Mouse (Mus musculus) liver, embryonic 11.5 days (tissue): Measurements from ENCODE around the gene Zfp94. TPM values are rescaled to one million over a fixed set of nuclear protein-coding genes. Genes with fewer than 3 reads are reported as not detected.
A peak's percentile ranks its signal among the peaks of the same experiment; 100 is the strongest.

ENCODE experiments used
- ATAC-seq: fragments of 200-750 bp; cut with Nextera tagmentation; replicated peaks from 2 replicates; pipeline ENCODE4 v1.8.0; 2017; ENCODE audit warnings: moderate number of reproducible peaks, mild to moderate bottlenecking, moderate TSS enrichment, moderate library complexity; ENCODE audit not compliant: low FRiP score
- DNase-seq: peaks from one replicate; pipeline ENCODE4 v3.0.0-alpha.2; 2017; ENCODE audit warnings: low spot score
- H3K27ac ChIP-seq: fragments of 300-500 bp; sonication (generic); 2 replicates; pipeline ENCODE4 v1.5.1; 2014; ENCODE audit warnings: mild to moderate bottlenecking, low read depth, low read length, control low read depth
- H3K27me3 ChIP-seq: fragments of 300-500 bp; sonication (generic); replicated peaks from 2 replicates; pipeline ENCODE4 v1.6.1; 2014; ENCODE audit warnings: low read length, mixed read lengths; ENCODE audit not compliant: control insufficient read depth, insufficient read depth
- H3K36me3 ChIP-seq: fragments of 300-500 bp; sonication (generic); 2 replicates; pipeline ENCODE4 v1.6.1; 2014; ENCODE audit warnings: mild to moderate bottlenecking, low read length, moderate library complexity, mixed read lengths; ENCODE audit not compliant: control insufficient read depth, insufficient read depth
- H3K4me1 ChIP-seq: fragments of 300-500 bp; sonication (generic); replicated peaks from 2 replicates; pipeline ENCODE4 v1.6.1; 2014; ENCODE audit warnings: low read length, mixed read lengths; ENCODE audit not compliant: control insufficient read depth, insufficient read depth
- H3K4me2 ChIP-seq: fragments of 300-500 bp; sonication (generic); 2 replicates; pipeline ENCODE4 v1.6.1; 2014; ENCODE audit warnings: mild to moderate bottlenecking, control low read depth, moderate library complexity
- H3K4me3 ChIP-seq: fragments of 300-500 bp; sonication (generic); 2 replicates; pipeline ENCODE4 v1.5.1; 2014; ENCODE audit warnings: low read depth, low read length, control low read depth
- H3K9ac ChIP-seq: fragments of 300-500 bp; sonication (generic); 2 replicates; pipeline ENCODE4 v1.6.1; 2014; ENCODE audit warnings: low read depth, low read length, control low read depth
- H3K9me3 ChIP-seq: fragments of 300-500 bp; sonication (generic); 2 replicates; pipeline ENCODE4 v1.6.1; 2016; ENCODE audit warnings: low read length, inconsistent platforms, mixed read lengths; ENCODE audit not compliant: control insufficient read depth
- WGBS: fragments of 180-500 bp; shearing (Covaris S2); extraction: QIAGEN DNeasy Blood & Tissue Kit; methylation state at CpG from one replicate; pipeline ENCODE4 v1.1.7; 2014; 5-methylcytosine and 5-hydroxymethylcytosine counted together
- polyA plus RNA-seq: library from polyadenylated mRNA; unstranded; fragments of >200 nt; fragmentation: Nextera tagmentation; extraction: Ambion mirVana; gene quantifications from 2 replicates; pipeline ENCODE4 v1.2.1, GENCODE M21; 2014

Gene Zfp94
- polyA plus RNA-seq, 1 experiment from 2014 or later = 5.6 TPM

GRCm38 (mm10) chr7:24355646-24356045, 39.2 kb upstream of the Zfp94 start:
- Histone ChIP-seq H3K36me3 (no peaks in the 10 kb centered on the region), H3K4me3 (no peak overlapping the region)
- ATAC-seq = no peak

DNA sequence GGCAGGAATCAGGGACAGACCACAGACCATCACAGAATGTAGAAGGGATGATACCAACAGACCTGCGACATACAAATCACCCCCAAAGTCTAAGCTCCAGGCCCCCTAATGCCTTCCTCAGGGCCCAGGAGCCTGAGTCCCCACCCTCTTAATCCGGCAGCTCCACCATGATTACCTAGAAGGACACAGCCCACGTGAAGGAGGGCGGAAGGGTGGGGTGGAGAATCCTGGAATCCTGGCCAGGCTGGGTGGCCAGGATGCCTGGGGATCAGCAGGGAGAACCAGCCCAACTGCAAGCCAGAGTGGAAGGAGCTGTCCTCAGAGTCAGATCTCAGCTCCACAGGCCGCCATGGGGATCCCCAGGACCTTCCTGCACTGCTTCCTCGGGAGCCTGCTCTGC, 32.4 kb upstream of the Zfp94 start, which contains the start of gene Lypd5:
Gene Lypd5 (plus strand): TSS at position 301 of the 400 bp plus-strand sequence.
- Histone ChIP-seq H3K9me3 (no peaks in the 10 kb centered on the region), H3K27ac (no peak within 1 kb of the TSS), H3K4me3 (no peak within 1 kb of the TSS), H3K9ac (no peak within 1 kb of the TSS), H3K27me3 (peaks cover 5% of the 10 kb centered on the region; the same call in 1 of the 2 replicates), H3K4me2 (no peak within 1 kb of the TSS), H3K4me1 (no peaks in the 10 kb centered on the region), H3K36me3 (no peaks in the 10 kb centered on the region)
- ATAC-seq (no peak), DNase-seq (no peak)
- 46% methylated on average over 6 of the region's 6 CpGs for WGBS

More at GRCm38 (mm10) chr7:24355646-24356045, 39.2 kb upstream of the Zfp94 start:
- Histone ChIP-seq H3K4me2 (no peak overlapping the region), H3K9me3 (peaks cover 6% of the 10 kb centered on the region; the same call in 1 of the 2 replicates), H3K27me3 (peaks cover 8% of the 10 kb centered on the region; the same call in 1 of the 2 replicates), H3K4me1 (no peaks in the 10 kb centered on the region), H3K27ac (no peak overlapping the region), H3K9ac (no peak overlapping the region)
- 70% methylated on average over 6 of the region's 6 CpGs for WGBS
- no peak for DNase-seq

DNA sequence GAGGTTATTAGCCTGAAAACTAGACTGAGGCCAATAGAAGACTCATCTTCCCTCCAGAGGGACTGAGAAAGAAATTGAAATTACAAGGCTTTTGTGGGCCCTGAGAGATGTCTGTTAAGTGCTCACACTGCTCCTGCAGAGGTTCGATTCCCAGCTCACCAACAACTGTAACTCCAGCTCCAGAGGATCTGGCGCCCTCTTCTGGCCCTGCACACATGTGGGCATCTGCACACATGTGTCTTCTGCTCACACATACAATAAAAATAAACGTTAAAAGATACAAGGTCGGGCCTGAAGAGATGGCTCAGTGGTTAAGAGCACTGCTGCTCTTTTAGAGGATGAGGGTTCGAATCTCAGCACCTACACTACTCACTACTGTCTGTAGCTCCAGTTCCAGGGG, 30.0 kb upstream of the Zfp94 start:
- ATAC-seq (no peak), DNase-seq (no peak)
- H3K4me1 ChIP-seq = no peaks in the 10 kb centered on the region
- no peak overlapping the region for H3K4me3 ChIP-seq
- H3K36me3 ChIP-seq = no peaks in the 10 kb centered on the region
- H3K27ac ChIP-seq = no peak overlapping the region
- WGBS = 61% methylated on average over 5 of the region's 5 CpGs
- no peak overlapping the region for H3K4me2 ChIP-seq
- H3K9ac ChIP-seq = no peak overlapping the region
- H3K9me3 ChIP-seq = no peaks in the 10 kb centered on the region
- H3K27me3 ChIP-seq = no peaks in the 10 kb centered on the region

DNA sequence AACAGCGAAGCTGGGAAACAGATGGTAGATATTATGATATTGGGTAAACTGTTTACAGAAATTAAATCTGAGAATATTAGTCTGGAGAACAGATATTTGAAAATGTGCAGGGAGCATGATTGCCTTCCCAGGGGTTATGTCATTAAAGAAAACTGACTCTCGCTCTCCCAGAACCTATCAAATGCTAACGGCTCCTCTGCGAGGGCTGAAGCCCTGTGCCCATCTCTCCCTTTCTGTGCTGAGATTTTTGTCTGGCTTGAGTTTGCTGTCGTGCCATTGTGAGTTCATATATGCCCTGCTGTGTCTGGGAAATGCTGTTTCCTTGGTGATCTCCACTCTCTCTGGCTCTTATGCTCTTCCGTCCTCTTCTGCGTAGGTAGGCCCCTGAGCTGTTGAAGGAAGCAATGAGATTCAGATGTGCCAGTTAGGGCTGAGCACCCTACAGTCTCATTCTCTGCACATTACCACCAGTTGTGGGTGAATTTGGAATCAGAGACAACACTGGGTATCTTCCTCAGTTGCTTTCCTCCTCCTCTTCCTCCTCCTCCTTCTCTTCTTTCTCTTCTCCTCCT, 27.3 kb upstream of the Zfp94 start:
- Histone ChIP-seq H3K27ac (no peak overlapping the region), H3K4me1 (no peaks in the 10 kb centered on the region), H3K4me3 (no peak overlapping the region), H3K9ac (no peak overlapping the region), H3K36me3 (no peaks in the 10 kb centered on the region), H3K9me3 (no peaks in the 10 kb centered on the region), H3K27me3 (no peaks in the 10 kb centered on the region), H3K4me2 (no peak overlapping the region)
- DNase-seq = no peak
- WGBS = 70% methylated on average over 7 of the region's 7 CpGs
- ATAC-seq = no peak

GRCm38 (mm10) chr7:24338241-24338640, 21.8 kb upstream of the Zfp94 start:
- no peak for DNase-seq
- H3K27ac ChIP-seq = no peak overlapping the region

GRCm38 (mm10) chr7:24335699-24336309, 19.3 kb upstream of the Zfp94 start:
- Histone ChIP-seq H3K4me1 (no peaks in the 10 kb centered on the region), H3K4me2 (no peak overlapping the region), H3K9ac (no peak overlapping the region), H3K9me3 (no peaks in the 10 kb centered on the region), H3K4me3 (no peak overlapping the region), H3K27me3 (peaks cover 20% of the 10 kb centered on the region), H3K27ac (no peak overlapping the region), H3K36me3 (no peaks in the 10 kb centered on the region)
- WGBS = 13% methylated on average over 5 of the region's 5 CpGs
- DNase-seq (peak; percentile 40), ATAC-seq (no peak)

More at GRCm38 (mm10) chr7:24338241-24338640, 21.8 kb upstream of the Zfp94 start:
- no peaks in the 10 kb centered on the region for H3K9me3 ChIP-seq
- H3K9ac ChIP-seq = no peak overlapping the region
- H3K4me3 ChIP-seq = no peak overlapping the region
- H3K4me2 ChIP-seq = no peak overlapping the region
- no peaks in the 10 kb centered on the region for H3K36me3 ChIP-seq
- H3K4me1 ChIP-seq = no peaks in the 10 kb centered on the region
- H3K27me3 ChIP-seq = peaks cover 14% of the 10 kb centered on the region
- no peak for ATAC-seq
- WGBS = 41% methylated on average over 2 of the region's 2 CpGs

- no peak for DNase-seq
- Histone ChIP-seq H3K4me1 (no peaks in the 10 kb centered on the region), H3K27ac (no peak within 1 kb of the TSS), H3K9ac (no peak within 1 kb of the TSS), H3K36me3 (no peaks in the 10 kb centered on the region), H3K4me3 (peak within 1 kb of the TSS; percentile 8; the same call in 1 of the 2 replicates), H3K9me3 (no peaks in the 10 kb centered on the region), H3K27me3 (peaks cover 20% of the 10 kb centered on the region), H3K4me2 (peak within 1 kb of the TSS; percentile 34; the same call in 1 of the 2 replicates)
- 25% methylated on average over 49 of the region's 49 CpGs for WGBS
- ATAC-seq = no peak
Observed at GRCm38 (mm10) chr7:24333304-24333986, 17.0 kb upstream of the Zfp94 start, which contains the start of gene Tescl. Tescl (minus strand) TSS chr7:24333936.

- Histone ChIP-seq H3K4me1 (no peaks in the 10 kb centered on the region), H3K36me3 (no peaks in the 10 kb centered on the region), H3K27me3 (no peaks in the 10 kb centered on the region; the same call in 1 of the 2 replicates), H3K9ac (no peak overlapping the region), H3K9me3 (0 out of 2 replicates have a peak, but pooled peaks cover 5% of the 10 kb centered on the region), H3K4me2 (no peak overlapping the region), H3K27ac (no peak overlapping the region), H3K4me3 (no peak overlapping the region)
- ATAC-seq = no peak
- no peak for DNase-seq
- 74% methylated on average over 14 of the region's 14 CpGs for WGBS
Observed at GRCm38 (mm10) chr7:24327281-24327975, 11.0 kb upstream of the Zfp94 start.
